Mouse (Mus musculus) heart, embryonic 13.5 days (tissue): ENCODE data around the gene Adam15. TPM values are rescaled to one million over a fixed set of nuclear protein-coding genes. Genes with fewer than 3 reads are reported as not detected.
A peak's percentile ranks its signal among the peaks of the same experiment; 100 is the strongest.

ENCODE experiments used
- ATAC-seq: fragments of 200-750 bp; cut with Nextera tagmentation; 2 replicates; pipeline ENCODE4 v1.8.0; 2017; ENCODE audit warnings: moderate TSS enrichment; ENCODE audit not compliant: insufficient number of reproducible peaks, low FRiP score, low TSS enrichment; ENCODE audit errors: extremely low read depth
- H3K27ac ChIP-seq: fragments of 300-500 bp; sonication (generic); replicated peaks from 2 replicates; pipeline ENCODE4 v1.5.1; 2015; ENCODE audit warnings: moderate library complexity, mild to moderate bottlenecking, inconsistent platforms
- H3K27me3 ChIP-seq: fragments of 300-500 bp; sonication (generic); replicated peaks from 2 replicates; pipeline ENCODE4 v1.6.1; 2015; ENCODE audit warnings: mild to moderate bottlenecking, inconsistent platforms
- H3K36me3 ChIP-seq: fragments of 300-500 bp; sonication (generic); 2 replicates; pipeline ENCODE4 v1.6.1; 2015; ENCODE audit warnings: mild to moderate bottlenecking, inconsistent platforms
- H3K4me1 ChIP-seq: fragments of 300-500 bp; sonication (generic); 2 replicates; pipeline ENCODE4 v1.6.1; 2015; ENCODE audit warnings: inconsistent platforms
- H3K4me2 ChIP-seq: fragments of 300-500 bp; sonication (generic); 2 replicates; pipeline ENCODE4 v1.6.1; 2015; ENCODE audit warnings: inconsistent platforms, mild to moderate bottlenecking, moderate library complexity
- H3K4me3 ChIP-seq: fragments of 300-500 bp; sonication (generic); 2 replicates; pipeline ENCODE4 v1.5.1; 2015; ENCODE audit warnings: moderate library complexity, mild to moderate bottlenecking, inconsistent platforms
- H3K9ac ChIP-seq: fragments of 300-500 bp; sonication (generic); 2 replicates; pipeline ENCODE4 v1.6.1; 2015; ENCODE audit warnings: inconsistent platforms, mild to moderate bottlenecking, moderate library complexity
- H3K9me3 ChIP-seq: fragments of 300-500 bp; sonication (generic); 2 replicates; pipeline ENCODE4 v1.6.1; 2016; ENCODE audit warnings: inconsistent platforms
- WGBS: fragments of 180-500 bp; shearing (Covaris S2); methylation state at CpG from one replicate; pipeline ENCODE4 v1.1.7; 2015; ENCODE audit warnings: mixed read lengths; 5-methylcytosine and 5-hydroxymethylcytosine counted together
- polyA plus RNA-seq: library from polyadenylated mRNA; unstranded; fragments of >200 nt; fragmentation: Nextera tagmentation; extraction: Ambion mirVana; gene quantifications from 2 replicates; pipeline ENCODE4 v1.2.1, GENCODE M21; 2015

Gene Adam15
- polyA plus RNA-seq, result 58.3 and 58.9 TPM in 2 replicates

DNA sequence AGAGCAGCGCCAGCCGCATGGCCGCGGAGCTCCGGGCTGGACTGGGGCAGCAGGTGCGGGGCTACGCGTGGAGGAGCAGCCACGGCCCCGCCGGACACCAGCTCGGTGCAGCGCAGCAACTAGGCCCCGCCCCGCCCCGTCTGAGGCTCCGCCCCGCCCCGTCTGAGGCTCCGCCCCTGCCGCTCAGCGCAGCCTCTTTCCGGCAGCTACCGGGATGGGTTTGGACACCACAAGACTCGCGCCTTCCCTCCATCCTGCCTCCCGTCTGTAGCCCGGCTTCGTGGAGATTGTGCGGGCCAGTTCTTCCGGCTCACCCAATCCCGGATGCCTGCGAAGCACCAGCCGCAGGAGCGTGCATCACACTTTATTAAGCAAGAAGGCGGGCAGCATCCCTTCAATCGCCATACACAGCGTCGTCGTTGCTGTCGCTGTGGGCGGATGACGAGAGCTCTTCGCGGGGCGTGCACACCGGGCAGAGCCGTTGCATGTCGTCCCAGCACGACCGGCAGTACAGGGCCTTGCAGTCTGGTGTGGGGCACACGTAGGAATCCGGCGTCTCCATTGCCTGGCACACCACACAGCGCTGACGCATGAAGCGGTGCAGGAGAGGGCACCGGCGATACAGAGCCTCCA is at the start of gene Adam15:
Adam15 (minus strand) TSS at position 128 of the 633 bp plus-strand sequence.
- Histone ChIP-seq H3K9me3 (no peaks in the 10 kb centered on the region), H3K27me3 (peaks cover 62% of the 10 kb centered on the region), H3K36me3 (peaks cover 16% of the 10 kb centered on the region; the same call in 1 of the 2 replicates), H3K4me2 (peak within 1 kb of the TSS; percentile 95), H3K4me1 (peaks cover 26% of the 10 kb centered on the region), H3K4me3 (peak within 1 kb of the TSS; percentile 71), H3K27ac (peak within 1 kb of the TSS; percentile 68), H3K9ac (peak within 1 kb of the TSS; percentile 82)
- peak; percentile 75 for ATAC-seq
- 1% methylated on average over 59 of the region's 59 CpGs for WGBS

DNA sequence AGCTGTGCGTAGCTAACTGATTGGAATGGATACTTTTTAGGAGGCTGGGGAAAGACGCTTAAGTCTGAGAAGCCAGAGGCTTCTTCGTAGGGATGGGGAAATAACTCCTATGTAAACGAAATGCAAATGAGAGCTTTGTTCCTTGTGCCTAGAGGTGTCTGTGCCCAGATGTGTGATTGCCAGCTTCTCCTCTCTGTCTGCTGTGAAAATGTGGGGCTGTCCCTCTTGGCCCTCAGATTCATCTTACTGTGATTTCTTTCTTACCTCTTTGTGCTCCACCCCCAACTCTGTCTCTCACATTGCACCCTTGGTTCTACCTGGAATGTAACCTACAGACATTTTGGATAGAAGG is 46.8 kb upstream of the Adam15 start:
- Histone ChIP-seq H3K27ac (peak overlapping the region; percentile 97), H3K27me3 (no peaks in the 10 kb centered on the region)

DNA sequence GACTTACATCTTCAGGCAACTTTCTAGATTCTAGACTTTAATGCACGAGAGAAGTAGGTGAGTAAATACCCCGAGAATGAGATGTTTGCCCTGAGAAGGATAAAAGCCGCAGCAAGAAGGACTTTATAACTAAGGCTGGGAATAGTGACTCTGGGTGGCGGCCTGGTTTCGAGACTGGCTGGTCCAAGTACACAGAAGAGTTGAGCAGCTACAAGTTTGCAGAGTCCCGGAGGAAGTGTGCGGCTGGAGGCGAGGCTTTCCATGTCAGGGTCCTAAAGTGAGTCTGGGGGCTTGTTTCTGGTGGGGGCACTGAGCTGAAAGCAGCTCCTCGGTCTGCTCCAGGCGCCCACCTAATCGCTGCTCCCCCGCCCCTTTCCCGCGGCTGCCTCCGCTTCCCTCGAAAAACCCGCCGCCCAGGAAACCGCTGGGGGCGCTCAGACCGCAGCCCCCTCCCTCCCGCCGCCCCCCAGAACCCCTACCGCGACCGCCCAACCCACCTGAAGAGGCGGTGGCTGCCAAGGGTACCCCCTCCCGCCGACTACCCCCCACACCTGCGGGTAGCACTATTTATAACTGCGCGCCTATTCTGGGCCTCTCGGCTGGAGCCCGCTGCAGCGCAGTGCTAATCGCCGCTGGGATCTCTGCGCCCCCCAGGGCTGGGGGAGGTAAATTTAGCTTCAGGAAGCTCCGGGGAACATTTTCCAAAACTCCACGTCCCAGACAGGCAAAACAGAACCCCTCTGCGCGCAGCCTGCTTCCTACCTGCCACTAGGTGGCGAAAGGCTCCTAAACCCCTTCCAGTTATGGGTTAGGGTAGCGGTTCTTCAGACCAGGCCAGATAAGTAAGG is 46.2 kb upstream of the Adam15 start:
- ATAC-seq, result no peak
- peak overlapping the region; percentile 87 for H3K9ac ChIP-seq
- peaks cover 27% of the 10 kb centered on the region for H3K4me1 ChIP-seq
- WGBS, result under 1% methylated on average over 37 of the region's 44 CpGs
- peak overlapping the region; percentile 76 for H3K4me3 ChIP-seq
- no peaks in the 10 kb centered on the region for H3K27me3 ChIP-seq
- no peaks in the 10 kb centered on the region for H3K9me3 ChIP-seq
- peak overlapping the region; percentile 97 for H3K4me2 ChIP-seq
- peaks cover 17% of the 10 kb centered on the region for H3K36me3 ChIP-seq
- H3K27ac ChIP-seq, result peak overlapping the region; percentile 97

More for the DNA sequence above, 46.8 kb upstream of the Adam15 start:
- WGBS, result 1% methylated on average over 4 of the region's 4 CpGs
- no peak for ATAC-seq
- Histone ChIP-seq H3K4me2 (peak overlapping the region; percentile 97), H3K9ac (peak overlapping the region; percentile 87), H3K4me3 (peak overlapping the region; percentile 76), H3K4me1 (peaks cover 21% of the 10 kb centered on the region), H3K36me3 (peaks cover 23% of the 10 kb centered on the region), H3K9me3 (no peaks in the 10 kb centered on the region)

DNA sequence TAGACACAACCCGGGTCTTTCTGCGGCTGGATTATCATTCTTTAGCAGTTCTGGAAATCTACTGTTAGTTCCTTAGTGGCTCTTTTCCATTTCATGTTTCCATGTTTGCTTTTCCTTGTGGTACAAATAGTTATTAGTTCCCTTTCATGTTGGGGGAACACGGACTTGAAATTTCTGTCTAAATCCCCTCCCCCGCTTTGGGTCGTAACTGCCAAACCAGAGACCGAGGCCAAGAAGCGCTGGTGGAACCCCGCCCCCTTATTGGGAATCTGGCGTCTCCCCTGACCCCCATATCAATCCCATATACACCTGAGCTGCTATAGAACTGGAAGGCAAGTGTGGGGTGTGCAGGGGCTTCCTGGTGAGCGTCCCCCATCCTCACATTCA is 45.6 kb upstream of the Adam15 start:
- peak overlapping the region; percentile 97 for H3K4me2 ChIP-seq
- WGBS, result 3% methylated on average over 10 of the region's 10 CpGs
- H3K4me3 ChIP-seq, result peak overlapping the region; percentile 76
- peak overlapping the region; percentile 87 for H3K9ac ChIP-seq
- no peaks in the 10 kb centered on the region for H3K27me3 ChIP-seq
- H3K9me3 ChIP-seq, result no peaks in the 10 kb centered on the region
- no peak for ATAC-seq
- peaks cover 12% of the 10 kb centered on the region for H3K36me3 ChIP-seq
- peak overlapping the region; percentile 97 for H3K27ac ChIP-seq
- peaks cover 33% of the 10 kb centered on the region for H3K4me1 ChIP-seq

DNA sequence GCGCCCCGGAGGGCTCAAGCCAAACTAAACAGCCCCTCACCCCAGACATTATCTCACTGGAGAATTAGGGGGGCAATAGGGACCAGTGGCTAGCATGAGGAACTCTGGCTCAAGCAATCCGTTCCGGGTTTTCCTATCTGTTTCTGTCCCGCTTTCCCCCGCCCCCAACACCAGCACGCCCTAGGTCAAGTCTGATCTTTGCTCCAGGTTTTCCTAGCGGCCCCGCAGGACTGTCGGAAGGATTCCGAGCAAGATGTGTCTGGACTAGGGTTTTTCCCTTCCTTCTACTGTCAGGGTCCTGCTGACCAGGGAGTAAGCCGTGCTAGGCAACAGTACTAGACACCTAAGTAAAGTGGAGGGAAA is 45.1 kb upstream of the Adam15 start:
- Histone ChIP-seq H3K4me2 (peak overlapping the region; percentile 97), H3K4me3 (peak overlapping the region; percentile 76), H3K27ac (peak overlapping the region; percentile 97), H3K4me1 (peaks cover 38% of the 10 kb centered on the region), H3K36me3 (peaks cover 7% of the 10 kb centered on the region), H3K27me3 (no peaks in the 10 kb centered on the region), H3K9me3 (no peaks in the 10 kb centered on the region), H3K9ac (peak overlapping the region; percentile 87)
- peak; percentile 5; the same call in 1 of the 2 replicates for ATAC-seq
- 1% methylated on average over 12 of the region's 12 CpGs for WGBS

DNA sequence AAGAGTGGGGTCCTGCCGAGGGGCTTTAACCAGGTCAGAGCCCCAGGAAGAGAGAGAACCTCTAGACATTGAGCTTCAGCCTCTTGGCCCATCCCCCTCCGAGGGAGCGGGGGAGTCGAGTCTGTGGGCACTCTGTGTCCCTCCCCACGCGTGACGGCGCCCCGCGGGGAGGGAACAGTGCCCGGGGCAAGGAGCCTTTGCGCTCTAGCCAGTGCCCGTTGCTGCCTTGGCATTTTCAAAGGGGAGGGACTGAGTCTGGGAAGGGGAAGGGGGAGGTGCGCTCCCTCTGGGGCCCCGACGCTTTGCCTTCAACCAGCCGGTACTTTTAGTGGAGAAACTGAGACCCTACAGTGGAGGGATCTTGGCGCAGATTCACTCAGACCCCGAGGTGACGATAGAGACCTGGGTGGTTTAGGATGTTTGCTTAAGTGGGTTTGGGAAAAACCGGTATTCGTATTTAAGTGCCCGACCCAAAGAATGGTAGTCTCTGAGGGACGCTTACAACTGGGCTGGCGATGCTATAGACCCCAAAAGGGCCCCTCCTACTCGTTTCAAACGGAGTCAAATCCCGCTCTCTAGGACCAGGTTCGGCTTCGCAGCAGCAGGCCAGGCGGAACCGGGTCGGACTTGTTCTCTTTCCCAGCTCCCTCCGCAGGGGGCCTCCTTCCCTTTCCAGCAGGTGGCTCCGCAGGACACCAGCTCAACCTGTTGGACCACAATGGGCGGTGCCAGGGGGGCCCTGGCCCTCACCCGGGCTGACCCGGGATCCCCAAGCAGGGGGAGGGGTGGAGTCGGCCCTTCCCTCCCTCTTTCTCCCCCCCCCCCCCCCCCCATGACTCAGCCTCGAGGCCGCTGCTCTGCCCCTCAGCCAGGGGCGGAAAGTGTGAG is 44.5 kb upstream of the Adam15 start, which contains the start of gene Zbtb7b:
Zbtb7b (minus strand) TSS at position 771 of the 888 bp plus-strand sequence.
- Histone ChIP-seq H3K9ac (peak within 1 kb of the TSS; percentile 87), H3K4me1 (peaks cover 44% of the 10 kb centered on the region), H3K36me3 (peaks cover under 1% of the 10 kb centered on the region; the same call in 1 of the 2 replicates), H3K27me3 (no peaks in the 10 kb centered on the region), H3K9me3 (no peaks in the 10 kb centered on the region), H3K27ac (peak within 1 kb of the TSS; percentile 97), H3K4me3 (peak within 1 kb of the TSS; percentile 76), H3K4me2 (peak within 1 kb of the TSS; percentile 97)
- ATAC-seq, result peak; percentile 33
- under 1% methylated on average over 36 of the region's 42 CpGs for WGBS

DNA sequence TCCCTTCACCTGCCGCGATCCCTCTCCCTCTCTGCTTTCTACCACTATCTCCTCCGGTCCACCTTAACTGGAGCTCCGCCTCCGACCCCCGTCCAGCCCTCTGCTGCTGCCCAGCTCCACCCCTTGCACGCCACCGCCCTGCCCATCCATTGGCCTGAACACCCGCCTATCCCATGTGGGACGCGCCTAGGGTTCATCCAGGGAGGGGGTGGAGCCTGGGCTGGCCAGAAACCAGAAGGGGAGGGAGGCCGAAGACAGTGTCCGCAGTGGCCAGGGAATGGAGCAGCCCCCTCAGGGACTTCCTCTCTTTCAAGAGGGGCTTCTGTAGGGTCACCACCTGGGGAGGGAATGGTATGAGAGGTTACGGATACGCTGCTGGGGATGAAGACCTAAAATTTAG is 43.8 kb upstream of the Adam15 start:
- Histone ChIP-seq H3K9ac (peak overlapping the region; percentile 92), H3K4me3 (peak overlapping the region; percentile 76), H3K27me3 (no peaks in the 10 kb centered on the region), H3K9me3 (no peaks in the 10 kb centered on the region), H3K4me2 (peak overlapping the region; percentile 97), H3K36me3 (no peaks in the 10 kb centered on the region), H3K27ac (peak overlapping the region; percentile 97), H3K4me1 (peaks cover 48% of the 10 kb centered on the region)
- under 1% methylated on average over 15 of the region's 15 CpGs for WGBS
- peak; percentile 91 for ATAC-seq

DNA sequence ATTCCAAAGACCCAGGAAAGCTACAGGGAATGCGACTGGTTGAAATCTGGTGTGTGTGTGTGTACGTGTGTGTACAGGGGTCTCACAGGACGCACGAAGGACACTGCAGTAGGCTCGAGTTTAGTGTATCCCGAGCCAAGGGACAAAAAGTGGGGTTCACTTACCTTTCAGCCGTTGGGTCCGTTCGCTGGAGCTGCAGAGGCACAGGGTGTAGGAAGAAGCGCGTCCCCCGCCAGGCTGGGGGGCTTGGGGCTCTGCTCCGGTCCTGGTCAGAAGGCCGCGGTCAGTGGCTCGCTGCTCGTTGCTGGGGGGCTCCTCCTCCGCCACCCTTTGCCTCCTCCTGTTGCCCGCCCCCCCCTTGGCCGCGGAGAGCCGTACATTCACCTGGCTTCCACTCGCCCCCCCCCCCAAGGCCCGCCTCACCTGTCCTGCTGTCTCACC is 43.1 kb upstream of the Adam15 start:
- H3K4me1 ChIP-seq, result peaks cover 54% of the 10 kb centered on the region
- peak overlapping the region; percentile 77 for H3K27ac ChIP-seq
- H3K4me2 ChIP-seq, result peak overlapping the region; percentile 97
- peak overlapping the region; percentile 92 for H3K9ac ChIP-seq
- WGBS, result 0% methylated on average over 21 of the region's 24 CpGs
- no peaks in the 10 kb centered on the region for H3K27me3 ChIP-seq
- no peaks in the 10 kb centered on the region for H3K36me3 ChIP-seq
- ATAC-seq, result no peak
- H3K4me3 ChIP-seq, result peak overlapping the region; percentile 76
- no peaks in the 10 kb centered on the region for H3K9me3 ChIP-seq

DNA sequence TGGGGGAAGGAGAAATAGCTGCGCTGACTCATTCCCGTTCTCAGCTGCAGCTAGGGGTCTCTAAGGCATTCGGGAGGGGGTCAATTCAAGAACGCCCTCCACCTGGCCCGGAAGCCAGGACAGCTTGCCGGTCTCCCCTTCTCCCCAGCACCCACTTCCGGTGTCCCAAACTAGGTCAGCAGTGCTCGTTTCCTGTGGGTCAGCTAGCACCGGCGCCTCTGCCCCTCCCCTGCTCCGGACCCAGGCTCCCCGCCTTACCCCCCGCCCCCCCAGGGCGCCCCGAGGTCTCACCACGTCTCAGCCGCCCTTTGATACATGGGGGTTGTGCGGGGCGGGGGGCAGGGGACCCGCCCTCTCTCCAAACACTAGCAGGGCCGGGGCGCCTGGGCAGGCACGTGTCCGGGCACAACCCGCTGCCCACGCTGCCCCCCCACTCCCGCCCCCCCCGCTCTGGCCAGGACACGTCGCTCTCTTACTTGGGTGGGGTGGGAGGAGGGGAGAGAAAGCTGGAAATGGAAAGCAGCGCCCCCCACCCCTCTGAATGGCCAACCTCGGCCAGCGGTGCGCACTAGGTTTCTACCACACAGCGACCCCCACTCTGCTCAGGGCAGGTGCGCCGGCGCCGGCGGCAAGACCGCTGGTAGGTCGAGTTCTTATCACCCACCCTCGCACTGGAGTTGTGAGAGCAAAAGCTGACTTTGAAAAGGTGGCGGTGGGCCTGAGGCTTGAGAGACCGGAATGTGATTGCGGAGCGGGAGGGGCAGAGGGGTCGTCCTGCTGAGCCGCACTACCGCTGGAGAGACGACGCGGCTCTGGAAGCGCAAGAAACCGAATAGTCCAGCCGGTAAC is 42.1 kb upstream of the Adam15 start:
- H3K9ac ChIP-seq, result peak overlapping the region; percentile 92
- peak overlapping the region; percentile 76 for H3K4me3 ChIP-seq
- no peaks in the 10 kb centered on the region for H3K36me3 ChIP-seq
- H3K27ac ChIP-seq, result peak overlapping the region; percentile 77
- WGBS, result 1% methylated on average over 53 of the region's 56 CpGs
- peaks cover 59% of the 10 kb centered on the region for H3K4me1 ChIP-seq
- H3K27me3 ChIP-seq, result no peaks in the 10 kb centered on the region
- no peak for ATAC-seq
- no peaks in the 10 kb centered on the region for H3K9me3 ChIP-seq
- H3K4me2 ChIP-seq, result peak overlapping the region; percentile 97
